Mouse (Mus musculus) heart, adult 2 months (tissue): Measurements from ENCODE around the gene Cdc20b.

ENCODE experiments used
- EP300 ChIP-seq: fragments of 200-500 bp; IDR thresholded peaks from 2 replicates; pipeline ENCODE4 v1.6.1; 2011; ENCODE audit warnings: low read depth, low read length, control low read depth; ENCODE audit not compliant: insufficient read depth
- POLR2A ChIP-seq: fragments of 200-500 bp; IDR thresholded peaks from 2 replicates; pipeline ENCODE4 v1.6.1; 2011; ENCODE audit warnings: mild to moderate bottlenecking, low read depth, low read length, control low read depth; ENCODE audit not compliant: insufficient read depth

- TF ChIP-seq POLR2A, result no peak
- TF ChIP-seq EP300, result no peak
Measured at GRCm38 (mm10) chr13:113034271-113034886, 532 bp upstream of the Cdc20b start.
